Mouse (Mus musculus): Measurements from ENCODE around the gene Stx11. TPM values are rescaled to one million over a fixed set of nuclear protein-coding genes. Genes with fewer than 3 reads are reported as not detected.

Stx11 gene
- total RNA-seq, 1 experiment from 2014 or later: 55.4 TPM

DNA sequence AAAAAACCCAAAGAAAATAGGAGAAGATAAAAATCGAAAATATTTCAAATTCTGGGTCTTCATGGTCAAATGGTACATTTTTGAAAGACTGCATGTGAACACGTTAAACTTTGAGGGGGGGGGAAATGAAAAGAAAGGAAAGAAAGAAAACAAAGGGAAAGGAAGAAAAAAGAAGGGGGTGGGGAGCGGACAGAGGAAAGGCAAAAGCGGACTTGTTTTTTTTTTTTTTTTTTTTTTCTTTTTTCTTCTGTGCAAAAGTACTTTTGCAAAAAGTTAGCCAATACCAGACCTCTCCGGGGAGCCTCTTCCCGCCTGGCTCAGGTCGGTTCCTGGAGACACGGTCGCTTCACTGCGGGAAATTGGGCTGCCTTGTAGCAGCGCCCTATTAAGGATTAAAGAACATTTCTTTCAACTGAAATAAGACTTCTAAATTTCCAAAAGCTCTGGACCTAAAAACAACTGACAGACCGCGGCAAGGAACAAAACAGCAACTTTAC is 42.0 kb downstream of the Stx11 start:
- no peak for ATAC-seq (replicated peaks; ENCODE audit: insufficient number of reproducible peaks, low FRiP score, low TSS enrichment, poor library complexity, severe bottlenecking)

DNA sequence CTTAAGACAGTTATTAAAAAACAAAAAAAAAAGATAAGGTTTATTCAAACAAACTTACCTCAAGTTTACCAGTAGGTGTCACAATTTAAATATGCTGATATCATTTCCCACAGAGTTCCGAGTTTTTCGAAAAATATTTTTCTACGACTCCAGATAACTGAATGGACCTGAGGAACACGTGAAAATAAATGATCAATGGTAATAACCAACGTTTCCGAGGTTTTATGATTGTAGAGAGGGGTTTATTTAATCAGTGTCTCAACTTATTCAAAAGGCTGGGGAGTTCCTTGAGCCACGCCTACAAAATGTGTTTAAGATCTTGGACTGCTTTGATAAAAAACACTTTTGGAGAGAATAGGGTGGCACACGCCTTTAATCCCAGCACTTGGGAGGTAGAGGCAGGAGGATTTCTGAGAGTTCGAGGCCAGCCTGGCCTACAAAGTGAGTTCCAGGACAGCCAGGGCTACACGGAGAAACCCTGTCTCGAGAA is 42.5 kb downstream of the Stx11 start:
- ATAC-seq (replicated peaks; ENCODE audit: insufficient number of reproducible peaks, low FRiP score, low TSS enrichment, poor library complexity, severe bottlenecking): no peak

DNA sequence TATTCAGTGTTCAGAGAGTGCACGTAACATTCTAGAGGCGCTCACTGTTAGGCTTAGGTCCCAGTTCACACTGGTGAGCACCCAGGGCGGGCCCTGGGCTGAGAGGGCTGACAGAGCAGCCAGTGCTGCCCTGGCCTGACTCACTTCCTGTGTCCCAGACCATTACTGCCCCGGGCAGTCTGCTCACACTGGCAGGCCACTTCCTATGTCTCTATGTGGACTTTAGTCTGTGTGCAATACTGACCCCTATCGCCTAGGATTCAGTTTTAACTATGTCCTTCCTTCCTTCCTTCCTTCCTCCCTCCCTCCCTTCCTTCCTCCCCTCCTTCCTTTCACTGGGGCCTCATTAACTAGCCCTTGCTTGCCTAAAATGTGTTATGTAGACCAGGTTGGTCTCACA is 44.8 kb downstream of the Stx11 start:
- peak; percentile 65 for ATAC-seq (replicated peaks; ENCODE audit: insufficient number of reproducible peaks, low FRiP score, low TSS enrichment, poor library complexity, severe bottlenecking)

DNA sequence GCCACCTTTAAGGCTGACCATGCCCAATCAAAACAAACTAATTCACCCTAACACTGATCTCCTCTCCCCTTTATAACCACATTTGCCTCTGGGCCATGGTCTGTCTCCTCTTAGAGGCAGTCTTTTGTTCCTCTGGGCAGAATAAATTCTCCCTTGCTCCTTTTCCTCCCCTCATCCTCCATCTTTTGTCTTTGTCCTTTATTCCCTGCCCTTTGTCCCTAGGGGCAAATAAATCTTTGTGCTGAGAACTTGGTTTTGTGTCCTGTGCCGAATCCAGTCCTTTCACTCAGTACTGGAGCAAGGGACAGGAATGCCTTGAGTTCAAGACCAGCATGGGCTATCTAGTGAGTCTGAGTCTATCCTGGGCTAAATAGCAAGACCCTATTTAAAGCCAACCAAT is 46.5 kb downstream of the Stx11 start:
- ATAC-seq (replicated peaks; ENCODE audit: insufficient number of reproducible peaks, low FRiP score, low TSS enrichment, poor library complexity, severe bottlenecking): no peak

DNA sequence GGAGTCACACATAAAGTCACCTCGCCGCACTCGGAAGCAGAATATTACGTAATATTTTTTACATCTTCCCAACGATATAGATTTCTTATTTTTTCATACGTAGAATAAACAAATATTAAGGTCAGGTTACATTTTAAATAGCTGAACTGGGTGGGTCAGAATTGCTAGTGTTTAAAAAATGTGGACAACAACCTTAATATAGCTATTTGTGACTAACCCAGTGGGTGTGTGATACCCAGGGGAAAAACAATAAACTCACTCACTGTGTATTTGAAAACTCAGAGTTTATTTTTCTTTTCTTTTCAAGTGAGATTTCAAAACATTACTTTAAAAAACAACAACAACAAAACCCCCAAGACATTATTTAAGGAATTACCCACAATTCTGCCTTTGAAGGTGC is 47.7 kb downstream of the Stx11 start:
- no peak for ATAC-seq (replicated peaks; ENCODE audit: insufficient number of reproducible peaks, low FRiP score, low TSS enrichment, poor library complexity, severe bottlenecking)

DNA sequence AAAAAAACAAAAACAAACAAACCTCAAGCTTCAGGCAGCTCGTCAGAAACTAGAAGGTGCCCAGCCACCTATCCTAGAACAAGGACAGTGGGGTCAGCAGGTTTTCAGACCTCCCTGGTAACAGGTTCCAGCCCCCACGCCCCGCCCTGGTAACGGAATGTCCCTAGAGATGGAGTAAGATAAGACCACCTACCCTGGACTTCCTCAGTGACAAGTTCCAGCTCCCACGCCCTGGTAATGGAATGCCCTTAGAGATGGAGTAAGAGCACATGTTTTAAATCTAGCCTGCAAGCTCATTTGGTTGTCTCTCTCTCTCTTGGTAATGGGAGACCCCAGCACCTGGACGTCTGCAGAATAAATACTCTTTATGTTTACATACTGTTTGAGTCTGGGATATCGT is 48.3 kb downstream of the Stx11 start:
- ATAC-seq (replicated peaks; ENCODE audit: insufficient number of reproducible peaks, low FRiP score, low TSS enrichment, poor library complexity, severe bottlenecking): no peak

DNA sequence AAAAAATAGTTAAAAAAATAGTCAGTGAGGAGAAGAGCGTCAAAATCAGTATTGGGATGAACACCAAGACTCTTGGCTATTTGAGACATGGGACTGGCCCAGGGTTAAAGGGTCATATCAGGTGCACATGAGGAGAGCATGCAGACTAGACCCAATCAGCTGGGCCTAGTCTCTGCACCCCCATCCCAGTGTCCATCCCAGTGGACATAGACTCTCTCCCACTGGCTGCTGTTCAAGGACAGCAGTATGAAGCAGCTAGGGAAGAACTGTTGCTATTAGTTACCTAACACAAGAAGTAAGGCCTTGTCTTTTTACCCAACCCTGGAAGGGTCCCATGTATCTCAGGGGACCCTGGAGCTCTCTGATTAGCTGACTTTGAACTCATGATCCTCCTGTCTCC is 49.9 kb downstream of the Stx11 start:
- ATAC-seq (replicated peaks; ENCODE audit: insufficient number of reproducible peaks, low FRiP score, low TSS enrichment, poor library complexity, severe bottlenecking): no peak

DNA sequence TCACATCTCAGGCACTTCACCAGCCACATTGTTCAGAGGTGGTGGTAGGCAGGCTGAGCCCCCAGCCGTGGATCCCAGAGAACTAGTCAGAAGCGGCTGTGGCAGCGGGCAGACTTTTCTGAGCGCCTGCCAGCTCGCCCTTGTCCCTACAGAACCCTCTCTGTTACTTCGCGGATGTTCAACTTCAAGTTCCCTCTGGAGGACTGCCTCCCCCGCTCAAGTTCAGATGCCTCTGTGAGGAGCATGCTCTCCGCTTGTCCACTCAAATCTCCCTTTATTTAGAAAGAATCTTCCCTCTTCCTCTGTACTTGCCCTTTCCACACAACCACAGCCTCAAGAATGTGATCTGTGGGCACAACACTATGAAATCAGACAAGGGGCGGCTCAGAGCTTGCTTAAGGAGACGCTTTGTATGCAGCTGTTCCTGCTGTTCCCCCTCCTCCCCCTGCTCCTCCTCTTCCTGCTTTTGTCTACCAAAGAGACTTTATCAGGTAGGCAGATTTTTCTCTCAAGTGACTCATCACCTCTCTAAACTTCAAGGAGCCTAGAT is 52.0 kb downstream of the Stx11 start:
- ATAC-seq (replicated peaks; ENCODE audit: insufficient number of reproducible peaks, low FRiP score, low TSS enrichment, poor library complexity, severe bottlenecking): 0 out of 2 replicates have a peak, but pooled peaks have one; percentile 9

DNA sequence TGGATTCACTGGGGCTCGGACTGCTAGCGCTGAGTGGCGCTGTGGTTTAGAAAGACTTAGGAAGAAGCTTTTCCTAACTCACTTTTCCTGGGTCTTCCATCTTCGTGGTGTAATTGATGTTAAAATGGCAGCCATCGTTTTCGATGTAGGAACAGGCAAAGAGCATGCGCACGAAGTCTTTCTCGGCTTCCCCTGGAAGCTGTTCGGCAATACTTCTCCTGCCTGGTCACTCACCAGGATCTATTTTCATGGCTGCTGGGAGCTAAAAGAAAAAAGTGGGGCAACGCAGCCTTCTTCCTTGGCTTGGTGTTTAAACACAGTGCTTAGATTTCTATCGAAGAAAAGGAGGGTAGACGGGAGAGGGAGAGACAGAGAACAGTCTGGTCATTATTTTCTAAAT is 52.6 kb downstream of the Stx11 start:
- ATAC-seq (replicated peaks; ENCODE audit: insufficient number of reproducible peaks, low FRiP score, low TSS enrichment, poor library complexity, severe bottlenecking): no peak

DNA sequence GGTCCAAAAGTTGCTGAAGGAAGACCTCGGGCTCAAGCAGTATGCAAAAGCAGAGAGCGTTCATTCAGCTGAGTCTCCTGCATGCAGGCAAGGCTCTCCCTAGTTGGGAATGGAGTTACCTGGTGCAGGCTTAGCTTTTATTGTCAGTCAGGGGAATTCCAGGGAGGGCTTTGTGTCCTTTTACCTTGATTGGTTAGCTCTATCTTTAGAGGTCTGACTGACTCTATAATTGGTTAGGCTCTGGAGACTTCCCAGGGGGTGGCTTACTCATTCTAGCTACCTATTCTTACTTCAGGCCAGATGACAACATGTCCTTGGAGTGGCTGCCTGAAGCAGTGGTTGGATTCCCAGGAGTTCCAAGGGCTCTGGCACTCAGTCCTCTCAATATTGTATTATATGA is 54.2 kb downstream of the Stx11 start:
- ATAC-seq (replicated peaks; ENCODE audit: insufficient number of reproducible peaks, low FRiP score, low TSS enrichment, poor library complexity, severe bottlenecking): no peak

DNA sequence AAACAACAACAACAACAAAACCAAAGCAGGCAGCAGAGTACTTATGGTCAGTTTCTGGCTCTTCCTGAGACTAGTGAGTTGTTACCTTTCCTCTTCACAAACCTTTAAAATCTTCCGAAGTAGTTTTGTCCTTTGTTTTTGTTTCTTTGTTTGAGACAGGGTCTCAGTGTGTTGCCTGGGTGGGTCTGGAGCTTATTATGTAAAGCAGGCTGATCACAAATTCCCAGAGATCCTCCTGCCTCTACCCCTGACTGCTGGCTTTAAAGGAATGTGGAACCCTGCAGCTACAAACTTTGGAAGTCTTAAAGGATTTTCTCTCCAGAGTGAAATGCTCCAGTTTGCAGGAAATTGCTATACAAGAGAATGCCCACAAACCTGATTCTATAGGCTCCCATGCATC is 54.9 kb downstream of the Stx11 start:
- ATAC-seq (replicated peaks; ENCODE audit: insufficient number of reproducible peaks, low FRiP score, low TSS enrichment, poor library complexity, severe bottlenecking): no peak

DNA sequence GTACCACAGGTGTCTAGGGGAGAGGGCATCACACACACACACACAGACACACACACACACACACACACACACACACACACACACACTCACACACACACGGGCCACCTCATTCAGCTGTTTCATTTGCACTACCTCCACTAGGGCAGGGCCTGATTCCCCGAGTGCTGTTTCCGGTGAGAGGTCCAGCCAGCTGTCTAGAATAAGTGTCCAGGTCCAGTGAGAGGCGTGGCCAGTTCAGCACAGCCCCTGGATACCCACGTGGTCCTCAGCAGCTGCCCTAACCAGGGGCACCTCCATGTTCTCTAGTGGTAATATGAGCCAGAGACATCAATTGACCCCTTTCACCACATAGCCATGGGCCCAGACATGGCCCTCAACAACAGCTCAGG is 60.0 kb downstream of the Stx11 start:
- ATAC-seq (replicated peaks; ENCODE audit: insufficient number of reproducible peaks, low FRiP score, low TSS enrichment, poor library complexity, severe bottlenecking): no peak

DNA sequence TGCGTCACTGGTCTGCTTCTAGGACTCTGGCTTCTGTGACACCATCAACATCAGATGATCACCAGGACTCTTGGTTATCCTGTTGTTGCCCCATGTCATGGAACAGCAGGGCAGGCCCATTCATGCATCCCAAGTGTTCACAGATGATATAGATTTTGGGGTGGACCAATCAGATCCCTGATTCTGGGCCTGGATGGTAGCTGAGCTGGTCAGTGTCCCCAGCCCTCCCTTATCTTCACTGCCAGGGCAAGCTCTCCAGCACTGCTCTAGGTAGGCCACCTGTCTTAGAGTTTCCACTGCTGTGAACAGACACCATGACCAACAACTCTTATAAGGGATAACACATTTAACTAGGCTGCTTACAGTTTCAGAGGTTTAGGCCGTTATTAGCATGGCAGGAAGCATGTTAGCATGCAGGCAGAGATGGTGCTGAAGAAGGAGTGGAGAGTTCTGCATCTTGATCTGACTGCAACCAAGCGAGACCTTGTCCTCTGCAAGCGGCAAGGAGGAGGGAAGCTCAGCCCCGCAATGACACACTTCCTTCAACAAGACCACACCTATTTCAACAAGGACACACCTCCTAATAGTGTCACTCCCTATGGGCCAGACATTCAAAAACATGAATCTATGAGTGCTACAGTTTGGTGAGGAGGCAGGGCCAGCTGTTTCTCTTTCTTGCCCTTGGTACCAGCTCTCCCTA is 60.5 kb downstream of the Stx11 start:
- ATAC-seq (replicated peaks; ENCODE audit: insufficient number of reproducible peaks, low FRiP score, low TSS enrichment, poor library complexity, severe bottlenecking): peak; percentile 86

DNA sequence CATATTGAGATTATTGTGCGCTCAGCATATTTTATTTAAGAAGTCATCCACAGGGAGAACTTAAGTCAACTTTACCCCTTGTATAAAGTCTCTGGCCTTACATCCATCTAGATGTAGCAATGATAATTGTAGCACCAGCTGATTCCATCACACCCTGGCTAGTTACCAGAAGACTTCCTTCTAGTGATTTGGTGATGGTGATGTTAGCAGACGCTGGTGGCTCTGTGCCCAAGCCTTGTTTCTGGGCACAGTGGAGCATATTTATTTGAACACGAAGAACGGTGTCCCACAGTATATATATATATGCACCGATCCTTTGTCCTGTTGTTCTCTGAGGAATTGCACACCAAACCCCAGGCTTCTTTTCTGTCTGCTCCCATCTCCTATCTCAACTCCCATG is 64.2 kb downstream of the Stx11 start:
- no peak for ATAC-seq (replicated peaks; ENCODE audit: insufficient number of reproducible peaks, low FRiP score, low TSS enrichment, poor library complexity, severe bottlenecking)

DNA sequence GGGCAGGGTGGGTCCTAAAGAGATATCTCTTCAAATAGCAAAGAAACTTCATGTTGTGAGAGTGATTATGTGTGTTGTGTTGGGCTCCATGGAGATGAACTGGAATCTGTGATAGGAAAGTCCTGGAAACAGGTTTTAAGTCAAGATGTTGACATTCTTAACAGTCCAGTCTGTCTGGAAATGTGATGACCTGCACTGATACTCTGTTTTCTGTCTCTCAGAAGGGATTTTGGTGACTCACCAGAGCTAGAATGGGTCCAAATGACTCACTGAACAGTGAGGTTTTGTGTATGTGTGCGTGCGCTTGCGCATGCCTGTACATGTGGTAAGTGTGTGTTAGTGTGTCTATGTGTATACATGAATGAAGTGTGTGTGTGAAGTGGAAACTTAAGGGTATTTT is 70.8 kb downstream of the Stx11 start:
- no peak for ATAC-seq (replicated peaks; ENCODE audit: insufficient number of reproducible peaks, low FRiP score, low TSS enrichment, poor library complexity, severe bottlenecking)

DNA sequence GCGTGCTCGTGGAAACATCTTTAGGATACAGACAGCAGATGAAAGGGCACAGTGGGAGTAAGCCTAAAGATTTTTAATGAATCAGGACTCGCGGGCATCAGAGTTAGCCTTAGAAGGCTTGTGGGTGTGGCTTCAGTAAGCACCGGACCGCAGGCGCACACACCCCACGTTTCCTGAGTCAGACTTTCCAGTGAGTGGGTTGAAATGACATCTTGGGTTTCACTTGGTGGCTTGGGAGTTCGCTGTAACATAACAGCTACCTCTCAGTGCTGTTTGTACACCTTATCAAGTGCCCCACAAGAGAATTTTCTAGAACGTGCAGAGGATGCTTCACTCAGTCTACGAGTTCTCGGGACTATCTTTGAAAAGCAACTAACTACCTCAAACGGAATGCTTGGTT is 75.7 kb downstream of the Stx11 start:
- ATAC-seq (replicated peaks; ENCODE audit: insufficient number of reproducible peaks, low FRiP score, low TSS enrichment, poor library complexity, severe bottlenecking): no peak; the same call in 1 of the 2 replicates

Other genes starting within 250 kb of the Stx11 start
- gene Utrn, start 94.9 kb downstream of the Stx11 start, total RNA-seq (2017): 61.8 to 169 TPM (median 72.5 TPM) in 3 replicates
- gene Sf3b5, start 41.0 kb upstream of the Stx11 start, total RNA-seq (2017): 9.3 to 13.9 TPM (median 10.2 TPM) in 3 replicates
- gene Plagl1, start 96.2 kb upstream of the Stx11 start, total RNA-seq (2017): 0.43 to 1.8 TPM in 2 of 3 replicates, not detected in the other
- gene Zc2hc1b, start 213.7 kb upstream of the Stx11 start, total RNA-seq (2017): not detected in 3 replicates
- 33.5 to 55.7 TPM (median 50.1 TPM) in 3 replicates for gene Ltv1, start 228.9 kb upstream of the Stx11 start, total RNA-seq (2017)